Mouse (Mus musculus) hindbrain, embryonic 14.5 days (tissue): ENCODE measurements at regions not wholly inside any gene's neighbourhood (a gene's known extent, or its start where the extent isn't known, plus 50 kb on each side); places are given as distances from the start of the nearest gene placed in this dataset.

ENCODE experiments used
- ATAC-seq: fragments of 200-750 bp; cut with Nextera tagmentation; 2 replicates; pipeline ENCODE4 v1.8.0; 2017; ENCODE audit warnings: moderate number of reproducible peaks, mild to moderate bottlenecking, moderate TSS enrichment, moderate library complexity; ENCODE audit not compliant: low FRiP score
- DNase-seq: peaks from one replicate; pipeline ENCODE4 v3.0.0-alpha.2; 2015; ENCODE audit warnings: low spot score
- H3K27ac ChIP-seq: fragments of 300-500 bp; sonication (generic); 2 replicates; pipeline ENCODE4 v1.5.1; 2014; ENCODE audit warnings: mild to moderate bottlenecking, moderate library complexity
- H3K27me3 ChIP-seq: fragments of 300-500 bp; sonication (generic); 2 replicates; pipeline ENCODE4 v1.6.1; 2014; ENCODE audit warnings: mild to moderate bottlenecking, low read length, mixed read lengths; ENCODE audit not compliant: control insufficient read depth, insufficient read depth
- H3K36me3 ChIP-seq: fragments of 300-500 bp; sonication (generic); replicated peaks from 2 replicates; pipeline ENCODE4 v1.6.1; 2014; ENCODE audit not compliant: control insufficient read depth, insufficient read depth
- H3K4me1 ChIP-seq: fragments of 300-500 bp; sonication (generic); replicated peaks from 2 replicates; pipeline ENCODE4 v1.6.1; 2014; ENCODE audit warnings: antibody characterized with exemption, low read length, mixed read lengths; ENCODE audit not compliant: control insufficient read depth, insufficient read depth
- H3K4me2 ChIP-seq: fragments of 300-500 bp; sonication (generic); replicated peaks from 2 replicates; pipeline ENCODE4 v1.6.1; 2014; ENCODE audit warnings: mild to moderate bottlenecking, moderate library complexity
- H3K4me3 ChIP-seq: fragments of 300-500 bp; sonication (generic); replicated peaks from 2 replicates; pipeline ENCODE4 v1.5.1; 2014; ENCODE audit warnings: mild to moderate bottlenecking, low read length
- H3K9ac ChIP-seq: fragments of 300-500 bp; sonication (generic); 2 replicates; pipeline ENCODE4 v1.6.1; 2014
- H3K9me3 ChIP-seq: fragments of 300-500 bp; sonication (generic); 2 replicates; pipeline ENCODE4 v1.6.1; 2016; ENCODE audit warnings: low read length; ENCODE audit not compliant: control insufficient read depth
- WGBS: fragments of 180-500 bp; shearing (Covaris S2); extraction: QIAGEN DNeasy Blood & Tissue Kit; methylation state at CpG from one replicate; pipeline ENCODE4 v1.1.7; 2014; 5-methylcytosine and 5-hydroxymethylcytosine counted together

GRCm38 (mm10) chr11:113121307-113121706, 339.3 kb downstream of the Sox9 start:
- Histone ChIP-seq H3K9ac (no peak overlapping the region), H3K27ac (peak overlapping the region; percentile 12; the same call in 1 of the 2 replicates), H3K9me3 (no peaks in the 10 kb centered on the region)

GRCm38 (mm10) chr11:113122137-113122536, 340.1 kb downstream of the Sox9 start:
- H3K27me3 ChIP-seq = no peaks in the 10 kb centered on the region
- no peaks in the 10 kb centered on the region for H3K36me3 ChIP-seq
- H3K9me3 ChIP-seq = no peaks in the 10 kb centered on the region
- DNase-seq (no peak), ATAC-seq (no peak)
- no peak overlapping the region for H3K27ac ChIP-seq
- H3K4me2 ChIP-seq = no peak overlapping the region
- H3K4me3 ChIP-seq = no peak overlapping the region
- WGBS = 61% methylated on average over 9 of the region's 9 CpGs
- H3K9ac ChIP-seq = no peak overlapping the region
- peaks cover 21% of the 10 kb centered on the region for H3K4me1 ChIP-seq

More at GRCm38 (mm10) chr11:113121307-113121706, 339.3 kb downstream of the Sox9 start:
- Histone ChIP-seq H3K4me1 (peaks cover 21% of the 10 kb centered on the region), H3K4me2 (no peak overlapping the region), H3K36me3 (no peaks in the 10 kb centered on the region), H3K4me3 (no peak overlapping the region), H3K27me3 (no peaks in the 10 kb centered on the region)
- ATAC-seq (no peak; the same call in 1 of the 2 replicates), DNase-seq (no peak)
- 38% methylated on average over 12 of the region's 12 CpGs for WGBS

GRCm38 (mm10) chr11:113122964-113123363, 340.9 kb downstream of the Sox9 start:
- WGBS = 44% methylated on average over 2 of the region's 2 CpGs
- Histone ChIP-seq H3K4me1 (peaks cover 21% of the 10 kb centered on the region), H3K27me3 (no peaks in the 10 kb centered on the region), H3K36me3 (no peaks in the 10 kb centered on the region), H3K4me3 (no peak overlapping the region), H3K4me2 (no peak overlapping the region), H3K9ac (no peak overlapping the region), H3K27ac (no peak overlapping the region), H3K9me3 (no peaks in the 10 kb centered on the region)
- no peak for DNase-seq
- ATAC-seq = no peak; the same call in 1 of the 2 replicates

GRCm38 (mm10) chr11:113125832-113126231, 343.8 kb downstream of the Sox9 start:
- Histone ChIP-seq H3K36me3 (no peaks in the 10 kb centered on the region), H3K4me3 (no peak overlapping the region), H3K27ac (no peak overlapping the region), H3K9me3 (no peaks in the 10 kb centered on the region), H3K4me2 (no peak overlapping the region), H3K27me3 (no peaks in the 10 kb centered on the region), H3K4me1 (peaks cover 18% of the 10 kb centered on the region), H3K9ac (no peak overlapping the region)
- ATAC-seq = no peak
- no peak for DNase-seq
- WGBS = 84% methylated on average over 7 of the region's 7 CpGs

GRCm38 (mm10) chr11:113129192-113129591, 347.2 kb downstream of the Sox9 start:
- DNase-seq (no peak), ATAC-seq (no peak)
- H3K27ac ChIP-seq = no peak overlapping the region
- no peaks in the 10 kb centered on the region for H3K27me3 ChIP-seq
- H3K4me2 ChIP-seq = no peak overlapping the region
- H3K9me3 ChIP-seq = no peaks in the 10 kb centered on the region
- no peaks in the 10 kb centered on the region for H3K4me1 ChIP-seq
- H3K36me3 ChIP-seq = no peaks in the 10 kb centered on the region
- H3K9ac ChIP-seq = no peak overlapping the region
- no peak overlapping the region for H3K4me3 ChIP-seq
- WGBS = 88% methylated on average over 5 of the region's 5 CpGs

- Histone ChIP-seq H3K4me1 (no peaks in the 10 kb centered on the region; the same call in 1 of the 2 replicates), H3K4me3 (no peak overlapping the region), H3K27me3 (no peaks in the 10 kb centered on the region), H3K4me2 (no peak overlapping the region), H3K9me3 (no peaks in the 10 kb centered on the region), H3K9ac (no peak overlapping the region), H3K27ac (no peak overlapping the region), H3K36me3 (no peaks in the 10 kb centered on the region)
- no peak for ATAC-seq
- no peak for DNase-seq
- 98% methylated on average over 7 of the region's 7 CpGs for WGBS
Measured at GRCm38 (mm10) chr11:113129975-113130374, 348.0 kb downstream of the Sox9 start.

- ATAC-seq (peak; percentile 59), DNase-seq (no peak)
- no peaks in the 10 kb centered on the region for H3K27me3 ChIP-seq
- no peaks in the 10 kb centered on the region for H3K9me3 ChIP-seq
- H3K36me3 ChIP-seq = no peaks in the 10 kb centered on the region
- H3K4me3 ChIP-seq = no peak overlapping the region
- no peak overlapping the region for H3K9ac ChIP-seq
- H3K27ac ChIP-seq = no peak overlapping the region
- H3K4me1 ChIP-seq = no peaks in the 10 kb centered on the region; the same call in 1 of the 2 replicates
- WGBS = 79% methylated on average over 23 of the region's 23 CpGs
- no peak overlapping the region for H3K4me2 ChIP-seq
Measured at GRCm38 (mm10) chr11:113132078-113133064, 350.3 kb downstream of the Sox9 start.

- 91% methylated on average over 4 of the region's 4 CpGs for WGBS
- Histone ChIP-seq H3K27me3 (no peaks in the 10 kb centered on the region), H3K9me3 (no peaks in the 10 kb centered on the region), H3K4me3 (no peak overlapping the region), H3K27ac (no peak overlapping the region), H3K9ac (no peak overlapping the region), H3K36me3 (no peaks in the 10 kb centered on the region), H3K4me1 (peaks cover 2% of the 10 kb centered on the region; the same call in 1 of the 2 replicates), H3K4me2 (no peak overlapping the region)
- no peak for DNase-seq
- ATAC-seq = no peak
Measured at GRCm38 (mm10) chr11:113133407-113133806, 351.4 kb downstream of the Sox9 start.

GRCm38 (mm10) chr11:113135261-113135660, 353.2 kb downstream of the Sox9 start:
- WGBS = 26% methylated on average over 5 of the region's 5 CpGs
- Histone ChIP-seq H3K27me3 (no peaks in the 10 kb centered on the region), H3K9me3 (no peaks in the 10 kb centered on the region), H3K4me2 (no peak overlapping the region), H3K36me3 (no peaks in the 10 kb centered on the region), H3K9ac (no peak overlapping the region), H3K4me1 (peaks cover 2% of the 10 kb centered on the region; the same call in 1 of the 2 replicates), H3K4me3 (no peak overlapping the region), H3K27ac (no peak overlapping the region)
- ATAC-seq (no peak), DNase-seq (peak; percentile 47)
